Mouse (Mus musculus) layer of hippocampus, postnatal 25 days (tissue): ENCODE measurements at regions not wholly inside any gene's neighbourhood (a gene's known extent, or its start where the extent isn't known, plus 50 kb on each side); places are given as distances from the start of the nearest gene placed in this dataset.

Experiments
- DNase-seq, 2 experiments: peaks; one replicate each; pipeline ENCODE4 v3.0.0; 2022; ENCODE audit warnings: mixed read lengths in 2 of 2, low spot score in 1 of 2; ENCODE audit errors: extremely low spot score in 1 of 2

- DNase-seq, result no peak
Measured at GRCm38 (mm10) chr10:111854254-111854653, 118.2 kb upstream of the Krr1 start.

GRCm38 (mm10) chr10:111855496-111855895 lies 117.0 kb upstream of the Krr1 start:
- DNase-seq, result no peak

GRCm38 (mm10) chr10:111858403-111858802 lies 114.1 kb upstream of the Krr1 start:
- DNase-seq, result no peak

- DNase-seq, result no peak
Measured at GRCm38 (mm10) chr10:111865286-111865830, 107.1 kb upstream of the Krr1 start.

- DNase-seq, result no peak
Measured at GRCm38 (mm10) chr10:111867102-111867501, 105.4 kb upstream of the Krr1 start.

- no peak for DNase-seq
Measured at GRCm38 (mm10) chr10:111867538-111867937, 104.9 kb upstream of the Krr1 start.

- DNase-seq, result no peak
Measured at GRCm38 (mm10) chr10:111880354-111880753, 92.1 kb upstream of the Krr1 start.

GRCm38 (mm10) chr10:111881339-111882211 lies 90.9 kb upstream of the Krr1 start:
- DNase-seq, result peak in 1 of 2 experiments; percentile 24

- DNase-seq, result no peak
Measured at GRCm38 (mm10) chr10:111882521-111882920, 89.9 kb upstream of the Krr1 start.

- DNase-seq, result no peak
Measured at GRCm38 (mm10) chr10:111884701-111885100, 87.8 kb upstream of the Krr1 start.

GRCm38 (mm10) chr10:111889111-111889510 lies 83.4 kb upstream of the Krr1 start:
- DNase-seq, result no peak

GRCm38 (mm10) chr10:111893489-111893888 lies 79.0 kb upstream of the Krr1 start:
- no peak for DNase-seq

GRCm38 (mm10) chr10:111893941-111894340 lies 78.5 kb upstream of the Krr1 start:
- DNase-seq, result no peak

GRCm38 (mm10) chr10:111897361-111897760 lies 75.1 kb upstream of the Krr1 start:
- no peak for DNase-seq

- no peak for DNase-seq
Measured at GRCm38 (mm10) chr10:111900723-111901716, 71.4 kb upstream of the Krr1 start.

GRCm38 (mm10) chr10:111903956-111904355 lies 68.5 kb upstream of the Krr1 start:
- DNase-seq, result no peak

- no peak for DNase-seq
Measured at GRCm38 (mm10) chr10:111907836-111908235, 64.6 kb upstream of the Krr1 start.

- DNase-seq, result peak in 1 of 2 experiments; percentile 32
Measured at GRCm38 (mm10) chr10:111912561-111912960, 59.9 kb upstream of the Krr1 start.

GRCm38 (mm10) chr10:111913066-111913785 lies 59.2 kb upstream of the Krr1 start:
- no peak for DNase-seq

- DNase-seq, result no peak
Measured at GRCm38 (mm10) chr10:111914231-111914630, 58.2 kb upstream of the Krr1 start.
